Mouse (Mus musculus) layer of hippocampus, adult 18-20 months (tissue): ENCODE data around the gene Ptprm. TPM values are rescaled to one million over a fixed set of nuclear protein-coding genes. Genes with fewer than 3 reads are reported as not detected.
A peak's percentile ranks its signal among the peaks of the same experiment; 100 is the strongest.

ENCODE experiments used
- DNase-seq, 2 experiments: peaks; one replicate each; pipeline ENCODE4 v3.0.0; 2022; ENCODE audit warnings: low spot score in 2 of 2
- total RNA-seq, 2 experiments: library from RNA; stranded (reverse); gene quantifications; 2 replicates each; pipeline ENCODE4 v1.2.3; 2021

Ptprm gene
- total RNA-seq, 2 experiments from 2014 or later = 21.9 to 22.7 TPM

DNA sequence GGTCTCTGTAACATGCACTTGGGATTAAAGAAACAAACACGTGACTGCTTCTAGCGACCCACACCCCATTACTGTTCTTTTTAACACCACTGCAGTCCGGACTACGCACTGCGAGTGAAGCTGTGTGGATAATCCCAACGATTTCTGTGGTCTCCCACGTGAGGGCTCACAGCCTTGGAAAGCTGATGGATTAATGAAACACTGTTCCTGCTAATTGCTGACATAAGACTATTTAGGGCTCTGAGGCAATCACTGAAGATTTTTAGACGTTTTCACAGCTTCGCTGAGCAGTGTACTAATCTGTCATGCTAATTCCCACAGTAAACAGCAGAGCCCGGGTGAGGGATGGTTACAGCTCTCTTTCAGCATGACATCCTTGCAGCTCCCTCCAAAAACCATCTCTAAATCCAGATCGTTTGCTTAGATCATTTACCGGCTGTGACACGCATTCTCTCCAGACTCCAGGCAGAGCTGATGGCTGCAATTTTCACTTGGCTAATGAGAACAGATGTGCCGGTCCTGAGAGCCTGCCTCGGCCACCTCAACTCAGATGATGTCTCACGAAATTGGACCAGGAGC, 63.5 kb downstream of the Ptprm start:
- DNase-seq = peak; percentile 9 to 48

DNA sequence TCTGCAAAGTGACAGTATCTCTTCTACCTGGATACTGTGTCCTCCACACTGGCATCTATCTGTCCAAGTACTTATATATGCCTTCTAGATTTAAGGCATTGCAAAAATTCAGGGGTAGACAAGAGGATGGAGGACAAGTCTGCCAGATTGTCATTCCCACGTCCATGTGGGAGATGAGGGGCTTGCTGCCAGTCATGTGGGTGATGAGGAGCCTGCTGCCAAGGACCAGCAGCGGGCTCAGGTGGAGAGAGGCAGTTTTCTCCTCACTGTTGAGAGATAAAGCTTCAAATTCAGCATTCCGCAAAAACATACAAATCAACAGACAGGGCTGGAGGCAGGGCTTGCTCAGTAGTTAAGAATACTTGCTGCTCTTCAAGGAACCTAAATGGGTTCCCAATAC, 66.8 kb downstream of the Ptprm start:
- DNase-seq = peak; percentile 22 to 60

DNA sequence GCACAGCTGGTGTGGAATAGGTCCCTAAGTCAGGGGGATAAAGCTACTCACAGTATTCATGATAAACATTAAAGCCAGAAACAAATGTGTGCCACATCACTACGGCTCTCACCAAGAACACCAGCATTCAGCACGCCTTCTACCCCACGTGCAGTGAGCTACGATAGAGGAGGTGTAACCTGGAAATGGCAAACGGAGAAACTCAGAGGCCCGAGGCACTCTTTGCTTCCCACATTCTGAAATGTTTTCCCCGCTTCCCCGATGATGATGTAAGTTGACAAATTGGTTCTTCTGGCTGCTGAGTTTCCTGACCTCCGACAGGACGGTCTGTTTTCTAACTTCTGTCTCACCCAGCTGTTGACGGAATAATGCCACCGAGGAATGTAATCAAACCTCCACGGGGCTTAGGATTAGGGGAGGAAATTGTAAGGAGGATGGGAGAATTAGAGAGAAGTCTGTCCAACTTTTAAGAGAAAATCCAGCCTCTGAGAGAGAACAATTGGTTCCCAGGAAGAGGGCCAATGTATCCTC, 72.6 kb downstream of the Ptprm start:
- no peak for DNase-seq

DNA sequence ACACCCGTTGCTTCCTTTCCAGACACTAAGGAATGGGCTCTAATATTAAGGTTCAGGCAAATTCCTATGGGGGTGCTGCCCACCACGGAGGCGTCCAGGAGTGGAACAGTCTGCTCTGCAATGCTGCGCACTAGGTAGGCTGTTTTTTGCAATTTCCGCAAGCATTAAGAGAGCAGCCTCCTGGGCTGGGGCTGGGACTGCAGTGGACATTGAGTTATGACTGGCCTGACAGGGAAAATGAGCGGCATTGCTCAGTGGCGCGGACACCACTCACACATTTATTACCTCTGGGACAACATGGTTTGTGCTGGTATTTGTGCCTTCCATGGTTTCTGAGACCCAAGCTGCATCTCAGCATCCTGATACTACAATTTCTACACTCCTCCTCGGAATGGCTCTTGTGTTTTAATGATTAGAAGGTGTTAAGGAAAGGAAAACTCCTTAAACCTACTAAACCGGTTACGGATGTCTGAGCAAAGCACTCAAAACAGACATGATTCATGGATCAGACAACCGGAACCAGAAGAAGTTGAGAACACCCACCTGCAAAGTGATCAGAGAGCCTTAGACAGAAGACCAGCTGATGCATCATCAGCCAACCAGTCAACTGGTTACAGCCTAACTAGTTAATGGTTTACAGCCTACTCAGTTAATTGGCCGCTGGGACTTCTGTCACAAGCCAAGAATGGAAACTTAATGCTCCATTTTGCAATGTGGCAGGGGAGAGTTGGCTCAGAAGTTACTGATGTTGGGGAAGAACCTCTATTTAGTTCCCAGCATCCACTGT, 76.9 kb downstream of the Ptprm start:
- no peak for DNase-seq

DNA sequence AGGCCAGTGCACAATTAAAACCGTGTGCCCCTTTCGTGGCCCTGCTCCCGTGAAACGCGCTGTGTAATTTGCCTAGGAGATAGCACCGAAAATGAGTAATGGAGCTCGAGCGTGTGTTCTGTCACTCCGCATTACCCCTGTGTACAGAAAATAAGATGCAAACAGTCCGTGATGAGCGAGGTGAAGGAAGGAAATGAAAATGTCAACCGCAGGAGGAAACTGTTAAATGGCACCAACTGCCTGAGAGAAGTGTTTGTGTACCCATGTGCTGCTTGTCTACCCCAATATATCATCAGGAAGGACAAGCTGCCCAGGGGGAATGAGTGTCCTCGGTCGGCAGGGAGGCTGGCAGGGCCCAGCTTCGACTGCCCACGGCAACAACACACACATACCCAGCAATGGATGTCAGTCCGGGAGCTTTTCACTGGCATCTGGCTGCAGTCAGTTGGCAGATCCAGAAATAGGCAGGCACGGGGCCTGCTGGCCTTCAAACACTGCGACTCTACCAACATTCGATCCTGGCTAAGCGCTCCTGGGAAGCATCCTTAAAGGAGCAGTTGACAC, 79.6 kb downstream of the Ptprm start:
- DNase-seq = peak; percentile 23 to 62

DNA sequence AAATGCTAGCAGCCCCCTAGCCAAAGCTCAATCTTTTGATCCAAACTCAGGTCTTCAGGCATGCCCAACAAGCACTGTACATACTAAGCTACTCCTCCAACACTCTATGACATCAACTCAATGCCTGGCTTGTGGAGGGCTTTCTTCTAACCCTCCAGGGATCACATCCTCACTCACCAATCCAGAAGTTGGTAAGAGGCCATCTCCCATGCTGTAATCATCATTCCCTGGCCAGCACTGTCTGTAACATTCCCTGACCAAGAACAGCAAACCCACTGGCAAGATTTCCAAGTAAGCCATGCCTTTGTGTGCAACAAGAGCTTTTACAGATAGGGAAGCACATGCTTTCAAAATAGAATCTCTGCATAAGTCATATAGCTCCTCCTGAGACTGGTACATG, 81.3 kb downstream of the Ptprm start:
- DNase-seq = no peak

DNA sequence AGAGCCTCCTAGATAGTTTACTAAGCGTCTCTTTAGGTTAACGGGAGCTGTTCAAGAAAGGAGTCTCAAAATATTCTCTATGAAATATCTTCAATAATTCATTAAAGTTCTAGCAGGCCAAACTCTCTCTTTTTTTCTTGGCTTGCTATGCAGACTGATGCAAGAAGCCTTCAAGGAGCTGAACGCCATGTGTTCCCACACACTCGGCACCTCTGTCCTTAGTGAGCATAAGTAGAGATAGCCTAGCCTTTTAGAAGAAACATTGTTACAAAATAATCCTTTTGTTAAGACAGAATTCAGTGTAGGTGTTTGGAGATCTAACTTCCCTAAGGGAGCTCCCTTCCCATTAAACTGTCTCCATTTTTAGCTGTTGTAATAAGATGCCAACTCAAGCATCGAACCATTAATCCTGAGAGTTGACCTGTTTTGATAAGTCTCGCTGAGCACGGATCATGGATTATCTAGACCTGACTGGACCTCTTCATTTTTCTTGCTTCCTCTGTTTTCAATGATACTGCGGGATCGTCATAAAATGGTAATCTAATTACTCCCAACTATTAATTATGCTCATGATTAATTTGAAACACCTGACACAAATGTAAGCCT, 85.7 kb downstream of the Ptprm start:
- DNase-seq = no peak

DNA sequence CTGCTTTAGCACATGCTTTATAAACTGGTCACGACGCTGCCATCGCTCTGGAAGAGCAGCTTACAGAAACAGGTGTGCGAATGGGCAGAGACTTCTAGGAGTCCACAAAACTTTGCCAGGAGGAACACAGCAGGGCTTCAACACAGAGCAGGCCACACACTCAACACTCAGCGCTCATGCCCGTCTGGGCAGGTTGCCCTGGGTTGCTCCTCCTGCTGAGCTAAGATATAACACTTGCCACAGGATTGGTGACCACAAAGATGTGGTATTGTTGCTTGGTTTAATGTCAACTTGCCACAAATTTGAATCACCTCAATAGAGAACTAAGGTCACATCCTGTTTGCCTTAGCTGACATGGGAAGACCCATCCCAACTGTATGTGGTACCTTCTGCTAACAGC, 88.0 kb downstream of the Ptprm start:
- no peak for DNase-seq

DNA sequence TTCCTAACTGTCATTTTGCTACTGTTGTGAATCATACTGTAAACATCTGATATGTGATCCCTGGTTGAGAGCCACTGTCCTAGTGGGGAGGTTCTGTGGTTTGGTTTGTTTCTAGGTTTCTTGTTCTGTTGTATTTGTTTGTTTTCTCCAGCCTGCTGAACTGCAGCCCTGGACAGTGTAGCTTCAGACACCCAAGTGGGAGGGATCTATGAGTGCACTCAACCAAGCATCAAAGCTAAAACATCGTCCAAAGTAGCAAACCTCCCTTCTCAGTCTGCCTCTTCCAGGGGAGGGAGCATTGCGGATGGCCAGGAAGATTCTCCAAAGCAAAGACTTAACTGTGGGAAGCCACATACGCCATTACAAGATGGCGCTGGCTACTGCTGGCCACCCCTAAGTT, 88.7 kb downstream of the Ptprm start:
- no peak for DNase-seq

DNA sequence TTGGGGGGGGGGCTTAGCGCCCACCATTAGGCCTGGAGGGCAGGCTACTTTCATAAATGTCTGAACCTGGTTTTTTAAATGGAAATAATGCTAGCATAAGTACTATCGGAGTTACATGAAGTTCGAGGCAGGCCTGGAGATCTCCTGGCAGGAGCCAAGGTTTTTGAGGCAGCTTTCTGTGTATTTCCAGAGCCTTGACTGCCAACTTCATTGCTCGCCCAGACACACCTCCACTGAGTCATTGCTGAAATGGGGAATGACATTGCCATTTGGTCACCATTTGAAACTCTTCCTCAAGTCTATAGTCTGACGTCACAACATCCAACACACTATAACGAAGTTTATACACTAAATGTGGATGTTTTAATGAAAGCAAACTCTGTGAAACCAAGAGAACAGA, 89.5 kb downstream of the Ptprm start:
- no peak for DNase-seq

DNA sequence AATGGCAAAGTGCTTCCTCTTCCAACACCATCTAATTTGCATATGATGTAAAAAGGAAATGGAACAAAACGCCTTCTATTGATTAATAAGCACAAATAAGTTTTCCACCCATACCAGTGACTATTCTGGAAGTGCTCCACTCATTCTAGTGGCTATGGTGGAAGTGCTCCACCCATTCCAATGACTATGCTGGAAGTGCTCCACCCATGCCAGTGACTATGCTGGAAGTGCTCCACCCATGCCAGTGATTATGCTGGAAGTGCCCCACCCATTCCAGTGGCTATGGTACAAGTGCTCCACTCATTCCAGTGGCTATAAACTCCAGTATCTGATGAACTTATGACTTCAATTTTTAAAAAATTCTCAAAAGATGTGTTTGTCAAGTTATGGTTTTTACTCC, 91.2 kb downstream of the Ptprm start:
- no peak for DNase-seq

DNA sequence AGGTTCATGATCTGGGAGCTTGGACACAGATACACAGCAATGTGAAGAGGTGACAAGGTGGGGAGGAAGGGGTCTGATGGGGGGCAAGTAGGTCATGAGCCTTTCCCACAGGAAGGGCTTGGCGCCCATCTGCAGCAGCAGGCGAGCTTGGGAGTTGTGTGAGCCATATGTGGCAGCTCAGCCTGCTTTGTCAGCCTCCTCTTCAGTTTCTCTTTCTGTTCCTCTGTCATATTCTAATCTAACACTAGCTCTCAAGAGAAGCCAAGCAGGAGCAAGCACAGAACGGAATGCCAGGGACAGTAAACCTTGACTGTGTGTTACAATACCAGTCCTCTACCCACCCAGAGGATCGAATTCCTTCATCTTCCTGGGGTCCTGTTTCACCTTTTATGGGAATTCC, 94.2 kb downstream of the Ptprm start:
- peak in 1 of 2 experiments; percentile 26 for DNase-seq

DNA sequence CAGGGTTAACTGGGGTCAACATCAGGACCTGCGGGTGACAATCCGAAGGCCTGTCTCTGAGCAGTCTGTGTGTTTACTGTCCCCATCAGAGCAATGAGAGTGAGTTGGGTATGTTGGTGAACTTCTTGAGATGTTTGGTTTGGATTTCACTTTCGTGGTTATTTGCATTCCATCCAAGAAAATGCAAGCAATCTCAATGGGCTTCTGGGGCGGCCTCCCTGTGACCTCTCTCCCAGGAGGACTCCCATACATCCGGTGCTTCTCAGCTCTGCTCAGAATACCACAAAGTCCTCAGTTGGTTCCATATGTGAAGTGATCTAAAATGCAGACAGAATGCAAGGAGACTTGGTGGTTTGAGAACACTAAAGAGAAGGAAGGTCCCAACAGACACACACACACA, 96.5 kb downstream of the Ptprm start:
- DNase-seq = no peak

DNA sequence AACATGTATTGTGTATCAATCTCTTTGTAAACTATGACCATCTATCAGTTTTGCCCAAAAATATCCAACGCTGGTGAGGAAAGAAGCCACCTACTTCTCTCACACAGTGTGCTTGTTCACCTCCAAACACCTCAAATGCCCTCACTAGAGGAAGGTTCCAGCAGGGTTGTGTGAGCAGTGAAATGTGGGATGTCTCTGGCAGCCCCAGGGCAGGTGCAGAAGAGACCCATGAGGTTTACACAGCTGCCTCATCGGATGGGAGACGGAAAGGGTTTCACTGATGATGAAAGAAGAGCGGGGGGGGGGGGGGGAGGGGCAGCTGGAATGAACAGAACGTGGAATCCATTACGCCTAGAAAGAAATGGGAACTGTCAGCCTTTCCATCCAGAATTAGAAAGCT, 98.1 kb downstream of the Ptprm start:
- no peak for DNase-seq

DNA sequence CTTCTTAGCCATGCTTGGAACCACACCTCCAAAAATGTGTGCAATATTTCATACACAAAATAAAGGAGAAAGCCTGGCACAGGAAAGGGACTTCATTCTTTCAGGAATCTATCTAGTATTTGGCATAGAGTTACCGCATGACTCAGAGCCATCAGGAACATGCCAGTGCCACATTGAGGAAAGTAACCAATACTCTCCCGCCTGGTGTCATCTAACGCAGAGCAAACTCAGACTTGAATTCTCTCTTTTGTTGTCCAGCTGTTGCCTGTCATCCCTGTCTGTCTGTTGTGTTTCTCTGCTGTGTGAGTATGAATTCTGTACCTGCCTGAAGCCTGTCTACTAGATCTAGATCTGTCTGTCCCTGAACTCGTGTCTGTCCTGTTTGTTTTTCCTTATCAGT, 100.8 kb downstream of the Ptprm start:
- no peak for DNase-seq

DNA sequence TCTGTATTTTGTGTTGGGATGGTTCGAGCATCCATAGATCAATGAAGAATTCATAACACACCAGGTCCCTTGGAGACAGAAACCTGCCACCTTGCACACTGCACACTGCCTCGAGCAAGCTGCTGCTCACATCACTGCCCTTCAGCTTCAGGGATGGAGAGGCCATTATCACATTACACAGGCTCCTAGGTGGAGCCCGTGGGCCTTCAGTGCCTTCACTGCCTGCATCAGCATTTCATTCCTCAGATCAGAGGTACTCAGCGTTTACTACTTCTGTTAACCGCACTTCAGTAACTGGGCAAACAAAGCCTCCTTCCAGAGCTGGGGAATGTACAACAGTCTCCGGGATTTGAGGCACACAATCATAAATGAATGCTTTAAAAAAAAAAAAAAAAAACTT, 101.3 kb downstream of the Ptprm start:
- no peak for DNase-seq

DNA sequence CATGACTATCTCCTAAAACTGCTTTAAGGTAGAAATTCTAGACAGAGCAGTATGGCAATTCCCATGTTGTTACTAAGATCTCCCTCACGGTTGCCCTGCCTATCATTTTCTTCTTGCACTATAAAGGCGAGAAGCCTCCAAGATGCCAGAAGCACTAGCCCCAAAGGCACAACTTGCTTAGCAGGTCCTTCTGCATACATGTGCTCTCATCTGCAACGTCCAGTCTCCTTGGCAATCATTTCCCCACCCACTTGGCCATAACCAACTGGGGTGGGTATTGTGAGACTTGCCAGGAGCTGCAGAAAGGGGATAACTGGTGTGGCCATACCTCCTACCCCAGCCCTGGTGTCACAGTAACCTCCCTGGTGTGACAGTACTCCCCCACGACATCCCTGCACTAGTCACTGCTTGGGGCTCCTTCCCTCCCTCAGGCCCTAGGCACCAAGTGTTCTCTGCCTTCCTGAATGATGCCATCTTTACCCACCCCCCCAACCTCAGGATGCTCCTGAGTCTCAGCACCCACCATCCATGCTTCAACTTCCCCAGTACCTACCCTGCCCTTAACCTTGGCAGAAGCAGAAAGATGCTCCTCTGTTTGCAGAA, 108.9 kb downstream of the Ptprm start:
- no peak for DNase-seq

DNA sequence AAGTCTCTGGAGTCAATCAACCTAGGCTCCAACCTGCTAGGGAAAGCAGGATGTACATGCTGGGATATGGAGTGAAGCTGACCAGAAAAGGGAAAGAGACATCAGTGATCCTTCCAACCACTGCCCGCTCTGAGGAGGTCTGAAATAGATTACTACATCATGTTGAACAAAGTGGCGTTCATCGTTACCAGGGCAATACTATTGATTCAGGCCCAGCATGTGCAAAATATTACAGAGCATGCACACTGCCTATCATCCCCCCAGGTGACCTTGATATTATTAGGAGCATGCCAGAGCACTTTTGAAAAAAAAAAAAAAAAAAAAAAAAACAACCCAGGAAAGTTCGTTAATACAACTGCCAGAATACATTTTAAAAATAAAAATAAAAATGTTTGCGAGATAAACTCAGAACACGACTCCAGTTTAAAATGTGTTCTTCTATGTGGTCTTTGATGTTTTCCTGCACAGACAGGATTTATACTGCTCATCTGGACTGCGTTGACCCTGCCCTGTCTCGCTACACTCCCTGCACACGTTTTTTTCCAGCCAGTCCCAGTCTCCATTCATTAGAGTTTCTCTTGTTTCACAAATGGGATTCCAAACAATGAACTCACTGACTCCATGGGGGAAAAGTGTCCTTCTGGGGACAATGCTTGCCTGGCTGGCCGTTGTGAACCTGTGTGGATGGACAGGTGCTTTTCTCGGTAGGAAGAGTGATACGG, 111.3 kb downstream of the Ptprm start:
- DNase-seq = no peak

DNA sequence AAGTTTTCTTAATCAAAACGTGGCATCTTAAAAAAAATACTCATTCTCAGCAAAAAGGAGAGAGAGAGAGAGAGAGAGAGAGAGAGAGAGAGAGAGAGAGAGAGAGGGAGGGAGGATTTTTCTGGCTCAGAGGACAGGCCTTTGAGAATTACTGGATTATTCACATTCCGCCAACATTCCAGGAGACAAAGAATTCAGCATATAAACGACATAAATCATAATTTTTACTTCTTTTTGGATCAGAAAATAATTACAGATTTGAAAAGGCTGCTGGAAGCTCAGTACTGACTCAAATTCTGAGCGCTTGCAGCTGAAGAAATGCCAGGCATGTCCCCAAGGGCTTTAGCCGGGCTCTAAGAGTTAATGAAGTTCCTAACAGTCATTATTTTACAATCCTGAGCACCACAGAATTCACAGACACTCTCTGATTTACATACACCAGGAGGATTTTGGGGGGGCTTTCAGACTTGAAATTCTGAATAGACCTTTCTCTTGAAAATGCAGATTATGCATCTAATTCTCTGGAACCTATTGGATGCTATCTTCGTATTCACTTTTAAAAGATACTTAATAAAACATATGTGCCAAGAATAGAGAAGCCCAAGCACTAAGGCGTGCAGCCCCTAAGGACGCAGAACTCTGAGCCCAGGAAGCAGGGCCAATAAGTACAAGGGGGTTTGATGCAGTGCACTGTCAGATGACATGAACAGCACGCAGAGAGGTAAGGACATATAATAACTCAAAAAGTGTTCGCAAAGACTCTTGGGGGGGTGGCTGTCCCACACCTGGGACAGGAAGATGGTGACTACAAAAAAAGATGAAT, 112.1 kb downstream of the Ptprm start:
- no peak for DNase-seq

DNA sequence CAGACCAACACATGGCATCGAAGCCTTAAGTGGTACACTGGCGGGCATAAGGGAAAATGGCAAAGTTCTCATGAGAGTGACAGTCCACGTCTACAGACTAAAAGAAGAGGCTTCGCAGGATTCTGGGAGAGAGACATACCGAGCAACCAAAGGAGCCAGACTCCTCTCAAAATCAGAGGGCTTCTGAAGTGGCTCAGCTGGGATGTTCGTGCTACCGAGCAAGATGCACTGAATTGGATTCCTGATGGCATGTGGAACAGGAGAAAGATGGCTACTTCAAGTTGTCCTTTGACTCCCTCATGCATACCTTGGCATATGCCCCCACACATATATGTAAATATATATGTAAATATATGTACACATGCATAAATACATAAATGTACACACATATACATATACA, 115.4 kb downstream of the Ptprm start:
- DNase-seq = no peak
